Mouse (Mus musculus) C3H10T1/2 (cell line): ENCODE results near the gene Trpv1. TPM values are rescaled to one million over a fixed set of nuclear protein-coding genes. Genes with fewer than 3 reads are reported as not detected.

Experiments
- polyA plus RNA-seq, 2 experiments: library from polyadenylated mRNA; unstranded; fragments of >200 nt; fragmentation: generic; extraction: Trizol; gene quantifications; one replicate each; pipeline ENCODE4 v1.2.1; 2012; ENCODE audit warnings: missing spikeins in 2 of 2

Trpv1 gene
- under 1 TPM in 1 of 2 experiments, not detected in 1; 0.11 TPM for polyA plus RNA-seq

DNA sequence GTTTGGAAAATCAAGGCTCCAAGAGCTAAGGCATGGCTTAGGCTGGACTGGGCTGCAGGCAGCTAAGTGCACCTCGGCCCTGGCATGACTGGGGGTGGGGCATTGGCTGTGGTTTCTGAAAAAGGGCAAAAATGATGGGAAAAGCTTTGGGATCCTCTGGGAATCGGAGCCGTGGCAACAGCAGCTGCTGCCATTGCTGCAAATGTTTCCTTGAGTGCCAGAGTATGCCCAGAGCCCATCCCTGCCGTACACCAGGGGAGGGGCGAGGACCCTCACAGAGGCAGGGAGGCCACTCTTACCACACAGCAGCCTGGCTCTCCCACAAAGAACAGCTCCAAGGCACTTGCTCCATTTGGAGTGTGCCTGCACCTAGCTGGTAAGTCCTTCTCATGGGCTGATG is at the start of gene Trpv1:
TSS of gene Trpv1 (plus strand) at position 301 of the 400 bp plus-strand sequence.

DNA sequence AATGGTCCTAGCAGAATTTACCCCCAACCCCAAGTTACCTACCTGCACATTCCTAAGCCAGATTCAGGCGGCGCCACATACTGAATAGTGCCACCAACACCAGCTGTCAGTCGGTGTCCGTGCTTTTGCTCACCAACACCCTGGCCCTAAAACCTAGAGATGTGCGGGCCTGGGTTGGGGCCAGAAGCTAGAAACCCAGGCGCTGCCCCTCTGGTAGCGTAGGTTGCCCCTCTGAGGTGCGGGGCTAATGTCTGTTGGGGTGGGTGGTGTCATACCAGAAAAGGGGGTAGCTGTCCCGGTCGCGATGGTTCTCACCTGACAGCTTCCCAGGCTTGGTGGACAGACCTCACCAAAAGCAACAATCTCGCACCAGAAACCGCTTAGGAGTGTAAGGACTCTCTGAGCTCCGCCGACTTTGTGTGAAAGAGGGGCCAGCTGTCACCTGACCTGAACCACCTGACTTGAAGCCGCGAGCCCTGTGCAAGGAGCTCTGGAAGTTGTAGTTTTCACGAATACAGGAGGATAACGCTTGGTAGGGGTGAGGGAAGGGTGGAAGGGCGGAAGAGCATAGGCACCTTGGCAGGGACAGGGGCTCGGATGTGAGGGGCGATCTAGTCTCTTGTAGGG is 35.4 kb upstream of the Trpv1 start, which contains the start of gene Ctns:
TSS of gene Ctns (minus strand) at position 440 of the 627 bp plus-strand sequence.

DNA sequence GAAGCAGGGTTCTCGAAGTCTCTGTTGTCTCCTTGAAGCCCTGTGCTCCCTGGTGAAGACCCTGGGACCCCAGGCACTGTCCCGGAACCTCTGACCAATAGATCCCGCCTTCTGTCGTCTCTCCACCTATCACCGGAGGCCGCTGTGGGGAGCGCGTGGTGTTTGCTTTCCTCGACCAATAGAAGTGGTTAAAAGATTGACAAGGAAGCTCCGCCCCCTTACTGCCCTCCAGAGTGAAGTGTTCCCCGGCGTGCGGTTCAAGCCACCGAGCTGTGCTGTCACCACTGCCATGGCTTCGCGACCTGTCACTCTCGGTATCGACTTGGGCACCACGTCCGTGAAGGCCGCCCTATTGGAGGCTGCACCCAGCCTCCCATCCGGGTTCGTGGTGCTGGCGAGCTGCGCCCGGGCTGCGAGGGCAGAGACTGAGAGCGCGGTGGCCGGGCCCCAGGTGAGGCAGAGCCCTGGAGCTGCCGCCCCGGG is 34.8 kb upstream of the Trpv1 start, which contains the start of gene Shpk:
TSS of gene Shpk (plus strand) at position 231 of the 483 bp plus-strand sequence.

DNA sequence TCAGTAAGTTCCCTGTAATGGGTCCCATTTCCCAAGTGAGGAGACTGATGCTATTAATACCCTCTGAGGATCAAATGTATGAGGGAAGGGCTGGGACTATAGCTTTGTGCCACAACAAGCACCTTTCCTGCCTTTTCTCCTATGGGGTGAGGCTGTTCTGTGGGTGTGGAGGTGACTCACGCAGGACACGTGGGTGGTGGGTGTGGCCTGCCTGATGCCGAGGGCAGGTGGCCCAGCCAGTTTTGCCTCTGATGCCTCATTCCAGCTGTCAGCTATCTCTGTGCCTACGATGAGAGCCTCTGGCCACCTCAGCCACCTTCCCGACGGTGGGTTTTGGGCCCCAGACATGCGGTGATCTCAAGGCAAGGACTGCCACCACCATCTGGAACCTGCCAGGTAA is 33.2 kb downstream of the Trpv1 start, which contains the start of gene Trpv3:
TSS of gene Trpv3 (plus strand) at position 122 of the 400 bp plus-strand sequence.

Other genes starting within 250 kb of the Trpv1 start
- under 1 TPM; 0.01 to 0.59 TPM for gene P2rx1, start 235.2 kb upstream of the Trpv1 start, polyA plus RNA-seq
- 1 to 10 TPM; 2.9 to 8.3 TPM for gene Camkk1, start 215.3 kb upstream of the Trpv1 start, polyA plus RNA-seq
- 1 to 10 TPM in 1 of 2 experiments, under 1 TPM in 1; 0.56 to 3.9 TPM for gene Ncbp3, start 186.5 kb upstream of the Trpv1 start, polyA plus RNA-seq
- under 1 TPM; 0.04 to 0.07 TPM for gene Itgae, start 143.7 kb upstream of the Trpv1 start, polyA plus RNA-seq
- gene Haspin, start 96.0 kb upstream of the Trpv1 start, polyA plus RNA-seq: 1 to 10 TPM; 4.8 to 5.8 TPM
- 1 to 10 TPM in 1 of 2 experiments, under 1 TPM in 1; 0.01 to 1.1 TPM for gene P2rx5, start 73.9 kb upstream of the Trpv1 start, polyA plus RNA-seq
- gene Emc6, start 57.3 kb upstream of the Trpv1 start, polyA plus RNA-seq: 10 to 100 TPM; 41.6 to 71.5 TPM
- 100 to 1,000 TPM; 122 to 202 TPM for gene Tax1bp3, start 57.2 kb upstream of the Trpv1 start, polyA plus RNA-seq
- 10 to 100 TPM in 1 of 2 experiments, 1 to 10 TPM in 1; 2.2 to 17.8 TPM for gene Ctns, start 35.2 kb upstream of the Trpv1 start, polyA plus RNA-seq
- gene Shpk, start 34.8 kb upstream of the Trpv1 start, polyA plus RNA-seq: 1 to 10 TPM in 1 of 2 experiments, under 1 TPM in 1; 0.42 to 4.1 TPM
- gene Trpv3, start 33.1 kb downstream of the Trpv1 start, polyA plus RNA-seq: under 1 TPM; under 0.01 to 0.02 TPM
- 1 to 10 TPM in 1 of 2 experiments, under 1 TPM in 1; 0.75 to 3.2 TPM for gene Aspa, start 95.3 kb downstream of the Trpv1 start, polyA plus RNA-seq
- gene Gm49340, start 95.4 kb downstream of the Trpv1 start, polyA plus RNA-seq: not detected
- gene Spata22, start 95.4 kb downstream of the Trpv1 start, polyA plus RNA-seq: under 1 TPM in 1 of 2 experiments, not detected in 1; 0.06 TPM
- gene Olfr20, start 116.5 kb downstream of the Trpv1 start, polyA plus RNA-seq: not detected
- gene Olfr376, start 137.0 kb downstream of the Trpv1 start, polyA plus RNA-seq: not detected
- gene Olfr1, start 165.3 kb downstream of the Trpv1 start, polyA plus RNA-seq: not detected
- not detected for gene Olfr378, start 194.2 kb downstream of the Trpv1 start, polyA plus RNA-seq
- not detected for gene Olfr380, start 223.2 kb downstream of the Trpv1 start, polyA plus RNA-seq